Mouse (Mus musculus) kidney, postnatal 10 days (tissue): ENCODE measurements around the gene C2.
A peak's percentile ranks its signal among the peaks of the same experiment; 100 is the strongest.

Experiments
- DNase-seq: peaks from one replicate; pipeline ENCODE4 v3.0.0; 2021; ENCODE audit warnings: mixed read lengths

C2 gene

DNA sequence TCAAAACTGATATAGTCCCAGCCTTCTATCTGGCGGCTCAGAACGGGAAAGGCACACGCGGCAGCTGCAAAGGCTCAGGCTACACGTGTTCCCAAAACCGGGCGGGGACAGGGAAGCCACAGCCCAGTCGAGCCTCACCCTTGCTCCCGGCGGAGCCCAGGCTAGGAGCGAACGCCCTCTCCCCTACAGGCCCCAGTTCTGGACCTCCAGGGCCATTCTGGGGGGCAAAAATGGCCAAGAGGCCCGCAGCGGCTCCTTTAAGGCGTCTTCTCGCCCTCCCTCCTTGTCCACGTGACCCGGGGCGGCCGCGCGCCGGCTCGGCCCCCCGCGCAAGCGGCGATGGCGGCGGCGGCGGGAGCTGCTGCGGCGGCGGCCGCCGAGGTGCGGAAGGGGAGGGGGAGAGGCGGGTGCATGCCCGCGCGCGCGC is at the start of gene C2, which contains the start of gene Ehmt2:
Gene C2 (minus strand): TSS at position 106 of the 427 bp plus-strand sequence.
Gene Ehmt2 (plus strand): TSS at position 310 of the 427 bp plus-strand sequence.
- DNase-seq, result peak; percentile 87

DNA sequence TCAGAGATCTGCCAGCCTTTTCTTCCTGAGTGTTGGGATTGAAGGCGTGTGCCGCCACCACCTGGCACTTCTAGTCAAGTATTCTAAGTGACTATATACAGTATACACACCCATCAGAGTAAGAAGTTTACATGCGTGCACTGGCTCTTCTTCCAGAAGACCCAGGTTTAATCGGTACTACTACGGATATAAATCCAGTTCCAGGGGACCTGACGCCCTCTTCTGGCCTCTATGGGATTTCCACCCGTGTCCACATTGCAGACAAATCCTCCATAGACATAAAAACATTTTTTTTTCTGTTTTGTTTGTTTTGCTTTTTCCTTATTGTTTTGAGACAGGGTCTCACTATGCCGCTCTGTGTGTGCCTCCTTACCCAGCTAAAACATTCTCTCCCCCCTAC is 49.5 kb upstream of the C2 start:
- DNase-seq, result peak; percentile 75

GRCm38 (mm10) chr17:34946486-34947140 is 48.5 kb upstream of the C2 start:
- peak; percentile 56 for DNase-seq

DNA sequence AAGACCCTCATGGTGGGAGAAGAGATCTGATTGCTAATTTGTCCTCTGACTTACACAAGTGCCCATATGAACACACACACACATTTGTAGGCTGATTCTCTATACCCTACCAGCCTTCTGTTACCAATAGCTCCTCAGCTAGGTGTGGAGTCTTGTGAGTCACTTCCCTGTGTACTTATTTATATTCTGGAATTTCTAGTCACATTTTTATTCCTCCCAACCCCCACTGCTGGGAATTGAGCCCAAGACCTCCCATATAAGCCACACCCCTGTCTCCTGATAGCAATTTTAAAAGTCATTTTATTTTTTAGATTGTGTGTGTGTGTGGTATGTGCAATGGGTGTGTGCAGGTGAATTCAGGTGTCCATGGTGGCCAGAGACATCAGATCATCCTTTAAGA is 46.3 kb upstream of the C2 start:
- peak; percentile 42 for DNase-seq

DNA sequence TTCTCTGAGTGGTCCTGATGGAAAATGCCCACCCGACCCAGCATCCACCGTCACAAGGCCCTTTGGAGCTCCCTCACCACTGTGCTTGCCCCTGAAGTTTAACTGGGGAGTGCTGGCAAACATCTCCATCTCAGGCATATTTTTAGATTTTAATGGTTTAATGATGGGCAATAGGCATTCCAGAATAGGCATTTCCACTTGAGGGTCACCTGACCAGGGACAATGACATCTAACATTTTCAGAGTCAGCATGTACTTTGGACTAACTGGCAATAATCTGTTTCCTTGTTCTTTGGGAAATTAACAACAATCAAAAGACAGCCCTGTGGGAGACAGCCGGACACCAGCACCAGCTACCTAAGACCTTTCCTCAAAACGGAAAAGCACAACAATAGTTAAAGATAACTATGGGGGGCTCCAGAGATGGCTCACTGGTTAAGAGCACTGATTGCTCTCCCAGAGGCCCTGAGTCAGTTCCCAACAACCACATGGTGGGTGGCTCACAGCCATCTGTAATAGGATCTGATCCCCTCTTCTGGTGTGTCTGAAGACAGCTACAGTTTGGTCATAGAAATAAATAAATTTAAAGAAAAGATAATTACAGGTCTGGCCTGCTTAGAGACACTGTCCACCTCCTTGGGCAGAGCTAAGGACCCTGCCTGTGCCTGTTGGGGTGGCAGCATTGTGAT is 45.2 kb upstream of the C2 start:
- DNase-seq, result no peak

- DNase-seq, result peak; percentile 47
Observed at GRCm38 (mm10) chr17:34941344-34942041, 43.4 kb upstream of the C2 start.

GRCm38 (mm10) chr17:34937960-34938505 is 40.0 kb upstream of the C2 start:
- no peak for DNase-seq

GRCm38 (mm10) chr17:34934830-34935229 is 36.8 kb upstream of the C2 start:
- peak; percentile 55 for DNase-seq

GRCm38 (mm10) chr17:34934031-34934430 is 36.0 kb upstream of the C2 start:
- peak; percentile 63 for DNase-seq

DNA sequence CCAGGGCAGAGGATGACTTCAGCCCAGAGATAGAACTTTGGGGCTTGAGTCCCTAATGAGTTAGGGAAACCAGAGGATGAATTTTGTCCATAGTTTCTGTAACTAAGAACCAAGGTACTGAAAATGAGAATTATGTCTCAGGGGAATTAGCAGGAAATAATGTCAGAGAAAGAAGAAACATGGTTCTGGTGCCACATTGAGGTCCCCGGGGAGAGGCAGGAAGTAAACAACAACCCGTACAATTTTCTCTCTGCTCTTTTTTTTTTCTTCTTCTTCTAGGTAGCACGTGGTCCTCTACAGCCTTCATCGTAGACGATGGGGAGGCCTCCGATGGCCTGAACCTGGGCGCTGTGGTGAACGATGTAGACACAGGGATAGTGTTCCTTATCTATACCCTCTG is 34.2 kb upstream of the C2 start:
- DNase-seq, result no peak

DNA sequence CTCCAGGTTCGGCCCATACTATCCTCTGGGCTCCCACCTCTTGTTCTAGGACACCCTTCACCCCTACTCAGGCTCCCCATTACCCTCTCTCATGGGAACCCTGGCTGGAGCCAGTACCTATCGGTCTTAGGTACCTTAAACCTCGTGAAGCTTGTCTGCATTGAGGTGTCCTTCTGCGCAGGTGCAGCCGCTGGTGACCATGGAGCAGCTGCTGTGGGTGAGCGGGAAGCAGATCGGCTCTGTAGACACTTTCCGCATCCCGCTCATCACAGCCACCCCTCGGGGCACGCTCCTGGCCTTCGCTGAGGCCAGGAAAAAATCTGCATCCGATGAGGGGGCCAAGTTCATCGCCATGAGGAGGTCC is 33.7 kb upstream of the C2 start:
- peak; percentile 47 for DNase-seq

DNA sequence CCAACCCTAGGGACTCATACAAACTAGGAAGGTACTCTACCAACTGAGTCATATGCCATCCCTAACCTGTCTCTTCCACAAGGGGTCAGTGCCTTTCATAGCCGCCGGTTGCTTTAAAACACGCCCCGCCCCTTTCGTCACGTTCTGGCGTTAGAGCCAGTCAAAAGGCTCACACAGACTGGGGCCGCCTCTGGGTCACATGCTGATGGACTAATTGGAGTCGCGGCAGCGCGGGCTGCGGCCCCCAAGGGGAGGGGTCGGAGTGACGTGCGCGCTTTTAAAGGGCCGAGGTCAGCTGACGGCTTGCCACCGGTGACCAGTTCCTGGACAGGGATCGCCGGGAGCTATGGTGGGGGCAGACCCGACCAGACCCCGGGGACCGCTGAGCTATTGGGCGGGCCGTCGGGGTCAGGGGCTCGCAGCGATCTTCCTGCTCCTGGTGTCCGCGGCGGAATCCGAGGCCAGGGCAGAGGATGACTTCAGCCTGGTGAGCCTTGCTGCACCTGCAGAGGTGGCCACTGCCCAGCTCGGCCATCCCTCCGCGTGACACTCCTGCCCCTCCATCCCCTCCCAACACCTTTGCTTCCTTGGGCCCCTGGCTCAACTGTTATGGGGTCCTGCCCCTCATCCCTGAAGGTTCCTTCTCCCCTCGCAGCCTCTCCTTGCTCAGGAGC is 33.1 kb upstream of the C2 start, which contains the start of gene Neu1:
Gene Neu1 (plus strand): TSS at position 193 of the 674 bp plus-strand sequence.
- peak; percentile 99 for DNase-seq

DNA sequence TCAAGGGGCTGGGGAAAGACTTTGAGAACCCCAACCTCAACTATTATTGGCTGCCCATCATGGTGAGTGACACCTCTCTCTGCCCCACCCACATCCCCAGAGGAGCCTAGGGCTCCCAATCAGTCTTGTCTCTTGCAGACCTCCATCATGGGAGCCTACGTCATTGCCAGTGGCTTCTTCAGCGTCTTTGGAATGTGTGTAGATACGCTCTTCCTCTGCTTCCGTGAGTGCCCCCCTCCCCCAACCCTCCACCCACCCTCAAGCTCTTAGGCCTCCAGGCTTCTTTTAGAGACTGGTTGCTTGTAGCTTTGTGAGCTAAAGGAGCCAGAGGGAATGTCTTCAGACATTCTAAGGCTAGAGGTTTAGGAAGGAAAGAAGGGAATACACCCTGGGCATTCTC is 30.8 kb upstream of the C2 start:
- no peak for DNase-seq

GRCm38 (mm10) chr17:34927306-34928019 is 29.4 kb upstream of the C2 start:
- DNase-seq, result no peak

DNA sequence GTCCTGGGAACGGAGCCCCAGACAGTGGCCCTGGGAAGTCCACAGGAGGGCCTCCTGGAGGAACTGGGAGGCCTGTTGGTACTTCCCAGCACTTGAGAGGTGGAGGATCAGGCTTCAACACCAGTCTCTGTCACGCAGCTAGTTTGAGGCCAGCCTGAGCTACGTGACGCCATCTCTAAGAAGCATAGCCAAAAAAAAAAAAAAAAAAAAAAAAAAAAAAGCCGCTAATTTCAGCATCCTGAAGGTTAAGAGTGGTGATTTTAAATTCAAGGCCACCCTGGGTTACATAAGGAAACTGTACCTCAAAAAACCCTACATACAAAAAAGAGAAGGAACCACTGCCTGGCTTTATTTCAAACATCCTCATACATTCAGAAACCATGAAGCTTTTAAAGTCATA is 26.2 kb upstream of the C2 start:
- no peak for DNase-seq

GRCm38 (mm10) chr17:34922939-34923338 is 24.9 kb upstream of the C2 start:
- DNase-seq, result no peak

DNA sequence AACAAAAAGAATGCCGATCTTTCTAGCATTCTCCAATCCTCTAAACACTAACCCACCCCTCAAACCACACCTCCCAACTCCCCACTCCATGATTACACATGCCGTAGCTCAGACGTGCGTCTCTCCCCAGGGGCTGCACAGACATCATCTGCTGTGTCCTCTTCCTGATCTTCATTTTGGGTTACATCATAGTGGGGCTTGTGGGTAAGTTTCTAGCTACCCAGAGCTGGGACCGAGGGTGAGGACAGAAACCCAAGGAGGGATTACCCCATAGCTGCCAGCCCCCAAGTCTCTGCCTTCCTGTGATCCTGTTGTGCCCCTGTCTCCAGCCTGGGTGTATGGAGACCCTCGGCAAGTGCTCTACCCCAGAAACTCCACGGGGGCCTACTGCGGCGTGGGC is 19.1 kb upstream of the C2 start:
- no peak for DNase-seq

- no peak for DNase-seq
Observed at GRCm38 (mm10) chr17:34916316-34916715, 18.3 kb upstream of the C2 start.

- DNase-seq, result peak; percentile 80
Observed at GRCm38 (mm10) chr17:34915410-34915831, 17.4 kb upstream of the C2 start.

DNA sequence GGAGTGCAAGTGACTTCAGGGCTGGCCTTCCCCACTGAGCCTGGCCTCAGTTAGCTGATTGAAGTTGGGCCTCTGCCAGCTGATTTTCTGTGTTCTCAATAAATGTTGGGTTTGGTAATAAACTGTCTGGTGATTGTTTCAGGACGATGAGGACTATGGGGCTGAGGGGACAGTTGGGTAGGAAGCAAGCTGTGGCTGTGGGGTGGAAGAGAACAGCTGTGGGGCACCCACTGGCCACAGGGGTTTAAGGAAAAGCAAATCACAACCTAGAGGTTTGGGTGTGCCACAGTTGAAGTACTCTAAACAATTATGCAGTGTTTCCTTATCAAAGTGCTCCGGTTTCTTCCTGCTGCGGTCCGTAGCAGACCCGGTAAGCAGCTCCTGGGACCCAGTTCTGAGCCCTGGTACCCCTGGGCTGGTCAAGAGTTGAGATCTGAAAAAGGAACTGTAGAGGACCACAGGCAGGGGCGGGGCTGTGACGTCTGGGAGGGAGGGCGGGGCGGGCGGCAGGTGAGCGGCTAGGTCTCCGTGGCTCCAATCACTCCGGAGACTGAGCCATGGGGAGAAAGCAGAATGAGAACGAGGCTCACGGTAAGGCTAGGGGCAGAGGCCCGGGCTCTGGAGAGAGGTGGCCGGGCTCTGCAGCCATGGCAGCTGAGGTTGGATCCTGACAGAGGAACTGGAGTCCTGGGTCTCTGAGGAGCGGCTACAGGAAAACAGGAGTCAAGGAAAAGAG is 16.0 kb upstream of the C2 start, which contains the start of gene Slc44a4:
Gene Slc44a4 (plus strand): TSS at position 537 of the 736 bp plus-strand sequence.
- peak; percentile 64 for DNase-seq

DNA sequence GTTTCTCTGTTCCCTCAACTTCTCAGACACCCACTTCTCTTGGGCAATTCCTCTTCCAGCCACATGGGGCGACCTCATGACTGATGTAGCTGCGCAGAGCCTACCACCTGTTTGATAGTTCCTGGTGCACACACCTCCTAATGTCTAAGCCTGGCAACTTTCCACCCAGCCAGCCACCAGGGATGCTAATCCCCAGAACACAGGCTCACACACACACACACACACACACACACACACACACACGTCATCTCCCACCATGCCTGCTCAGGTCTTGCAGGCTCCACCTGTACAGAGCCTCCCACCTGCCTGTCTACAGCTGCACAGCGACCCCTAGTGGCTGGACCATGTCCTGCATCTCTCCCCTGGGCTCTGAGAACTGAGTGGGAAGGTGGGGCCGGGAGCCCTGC is 13.9 kb upstream of the C2 start:
- DNase-seq, result peak; percentile 90
